Mouse (Mus musculus) spleen, adult 2 months (tissue): ENCODE measurements around the gene Sppl2c.

ENCODE experiments used
- CTCF ChIP-seq: fragments of 200-500 bp; IDR thresholded peaks from 2 replicates; pipeline ENCODE4 v1.5.1; 2011; ENCODE audit warnings: mild to moderate bottlenecking, inconsistent platforms; ENCODE audit not compliant: insufficient read depth, insufficient read length, insufficient replicate concordance; ENCODE audit errors: extremely low read depth
- POLR2A ChIP-seq: fragments of 200-500 bp; IDR thresholded peaks from 2 replicates; pipeline ENCODE4 v1.6.1; 2011; ENCODE audit warnings: low read depth, low read length, inconsistent platforms

DNA sequence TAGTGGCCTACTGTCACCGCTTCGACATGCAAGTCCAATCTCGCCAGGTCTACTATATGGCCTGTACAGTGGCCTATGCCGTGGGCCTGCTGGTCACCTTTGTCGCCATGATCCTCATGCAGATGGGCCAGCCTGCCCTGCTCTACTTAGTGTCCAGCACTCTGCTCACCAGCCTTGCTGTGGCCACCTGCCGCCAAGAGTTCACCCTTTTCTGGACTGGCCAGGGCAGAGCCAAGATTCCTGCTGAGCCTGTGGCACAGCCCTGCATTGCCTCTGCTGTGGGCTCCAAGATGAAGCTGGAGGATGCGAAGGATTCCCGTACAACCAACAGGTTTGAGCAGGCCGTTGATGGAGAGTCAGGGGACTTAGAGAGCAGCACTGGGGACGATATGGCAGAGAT, 1.6 kb downstream of the Sppl2c start:
- TF ChIP-seq POLR2A: no peak
- no peak for TF ChIP-seq CTCF
